Mouse (Mus musculus): ENCODE measurements around the gene Gm49510. TPM values are rescaled to one million over a fixed set of nuclear protein-coding genes. Genes with fewer than 3 reads are reported as not detected.

The Gm49510 gene
- polyA plus RNA-seq, 1 experiment from 2014 or later: not detected

- 0 out of 2 replicates have a peak overlapping the region, but pooled peaks have one; percentile 3 for H3K9ac ChIP-seq (replicated peaks; ENCODE audit: low read depth, low read length)
- H3K27ac ChIP-seq (ENCODE audit: low read length): peak overlapping the region; percentile 71
- H3K4me2 ChIP-seq (replicated peaks; ENCODE audit: low read depth, low read length): 0 out of 2 replicates have a peak overlapping the region, but pooled peaks have one; percentile 7
- 34% methylated on average over 13 of the region's 13 CpGs for WGBS
- H3K4me1 ChIP-seq (ENCODE audit: control insufficient read depth, insufficient read depth, low read length): peaks cover 12% of the 10 kb centered on the region
- no peaks in the 10 kb centered on the region for H3K9me3 ChIP-seq (ENCODE audit: control insufficient read depth, low read depth, low read length)
- H3K27me3 ChIP-seq (ENCODE audit: control insufficient read depth, insufficient read depth, low read length): no peaks in the 10 kb centered on the region
- peaks cover 58% of the 10 kb centered on the region for H3K36me3 ChIP-seq (ENCODE audit: control insufficient read depth, insufficient read depth, low read length)
- H3K4me3 ChIP-seq (ENCODE audit: low read depth, low read length): no peak overlapping the region
- peak; percentile 60 for ATAC-seq (ENCODE audit: insufficient number of reproducible peaks, insufficient read depth, low FRiP score, low read depth)
These were observed 10.0 kb upstream of the Gm49510 start for GRCm38 (mm10) chr15:78889401-78889853.

GRCm38 (mm10) chr15:78892440-78892839, 7.0 kb upstream of the Gm49510 start:
- 0 out of 2 replicates have a peak, but pooled peaks have one; percentile 12 for ATAC-seq (ENCODE audit: insufficient number of reproducible peaks, insufficient read depth, low FRiP score, low read depth)
- Histone ChIP-seq H3K4me3 (ENCODE audit: low read depth, low read length) (no peak overlapping the region), H3K9me3 (ENCODE audit: control insufficient read depth, low read depth, low read length) (no peaks in the 10 kb centered on the region), H3K27ac (ENCODE audit: low read length) (no peak overlapping the region), H3K36me3 (ENCODE audit: control insufficient read depth, insufficient read depth, low read length) (peaks cover 32% of the 10 kb centered on the region), H3K9ac (replicated peaks; ENCODE audit: low read depth, low read length) (no peak overlapping the region), H3K27me3 (ENCODE audit: control insufficient read depth, insufficient read depth, low read length) (no peaks in the 10 kb centered on the region), H3K4me2 (replicated peaks; ENCODE audit: low read depth, low read length) (no peak overlapping the region), H3K4me1 (ENCODE audit: control insufficient read depth, insufficient read depth, low read length) (peaks cover 29% of the 10 kb centered on the region)
- WGBS: 29% methylated on average over 7 of the region's 7 CpGs

DNA sequence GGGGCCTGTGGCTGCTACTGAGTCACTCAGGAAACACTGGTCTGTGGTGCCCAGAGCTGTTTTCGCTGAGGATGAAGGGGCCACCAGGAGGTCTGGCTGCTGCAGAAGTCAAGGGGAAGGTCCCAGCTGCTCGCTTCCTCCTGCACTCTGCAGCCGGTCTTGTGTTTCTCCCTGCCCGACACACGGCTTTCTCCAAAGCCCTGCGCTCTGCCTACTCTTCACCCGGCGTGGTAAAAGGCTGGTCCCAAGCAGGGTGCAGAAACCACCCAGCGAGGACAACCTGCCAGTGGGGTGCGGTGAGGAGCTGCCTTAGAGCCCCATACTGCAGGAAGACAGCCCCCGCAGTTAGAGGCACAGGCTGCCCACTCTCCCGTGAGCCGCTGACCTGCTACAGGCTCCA, 4.7 kb upstream of the Gm49510 start:
- no peak overlapping the region for H3K9ac ChIP-seq (replicated peaks; ENCODE audit: low read depth, low read length)
- no peak for ATAC-seq (ENCODE audit: insufficient number of reproducible peaks, insufficient read depth, low FRiP score, low read depth)
- no peak overlapping the region for H3K4me2 ChIP-seq (replicated peaks; ENCODE audit: low read depth, low read length)
- WGBS: 70% methylated on average over 13 of the region's 13 CpGs
- H3K27me3 ChIP-seq (ENCODE audit: control insufficient read depth, insufficient read depth, low read length): no peaks in the 10 kb centered on the region
- no peaks in the 10 kb centered on the region for H3K9me3 ChIP-seq (ENCODE audit: control insufficient read depth, low read depth, low read length)
- H3K27ac ChIP-seq (ENCODE audit: low read length): peak overlapping the region; percentile 58; the same call in 1 of the 2 replicates
- H3K4me1 ChIP-seq (ENCODE audit: control insufficient read depth, insufficient read depth, low read length): peaks cover 37% of the 10 kb centered on the region
- H3K36me3 ChIP-seq (ENCODE audit: control insufficient read depth, insufficient read depth, low read length): peaks cover 23% of the 10 kb centered on the region
- no peak overlapping the region for H3K4me3 ChIP-seq (ENCODE audit: low read depth, low read length)

- H3K27ac ChIP-seq (ENCODE audit: low read length): no peak overlapping the region; the same call in 1 of the 2 replicates
- no peak overlapping the region for H3K9ac ChIP-seq (replicated peaks; ENCODE audit: low read depth, low read length)
These were observed 3.7 kb upstream of the Gm49510 start for GRCm38 (mm10) chr15:78895741-78896140.

GRCm38 (mm10) chr15:78896149-78896548, 3.3 kb upstream of the Gm49510 start:
- Histone ChIP-seq H3K4me2 (replicated peaks; ENCODE audit: low read depth, low read length) (no peak overlapping the region), H3K27ac (ENCODE audit: low read length) (no peak overlapping the region), H3K9ac (replicated peaks; ENCODE audit: low read depth, low read length) (no peak overlapping the region), H3K4me3 (ENCODE audit: low read depth, low read length) (no peak overlapping the region), H3K36me3 (ENCODE audit: control insufficient read depth, insufficient read depth, low read length) (peaks cover 20% of the 10 kb centered on the region), H3K4me1 (ENCODE audit: control insufficient read depth, insufficient read depth, low read length) (peaks cover 44% of the 10 kb centered on the region), H3K9me3 (ENCODE audit: control insufficient read depth, low read depth, low read length) (no peaks in the 10 kb centered on the region), H3K27me3 (ENCODE audit: control insufficient read depth, insufficient read depth, low read length) (no peaks in the 10 kb centered on the region)
- no peak for ATAC-seq (ENCODE audit: insufficient number of reproducible peaks, insufficient read depth, low FRiP score, low read depth)
- WGBS: 72% methylated on average over 3 of the region's 3 CpGs

More at GRCm38 (mm10) chr15:78895741-78896140, 3.7 kb upstream of the Gm49510 start:
- Histone ChIP-seq H3K4me2 (replicated peaks; ENCODE audit: low read depth, low read length) (no peak overlapping the region), H3K36me3 (ENCODE audit: control insufficient read depth, insufficient read depth, low read length) (peaks cover 20% of the 10 kb centered on the region), H3K4me1 (ENCODE audit: control insufficient read depth, insufficient read depth, low read length) (peaks cover 40% of the 10 kb centered on the region), H3K9me3 (ENCODE audit: control insufficient read depth, low read depth, low read length) (no peaks in the 10 kb centered on the region), H3K4me3 (ENCODE audit: low read depth, low read length) (no peak overlapping the region), H3K27me3 (ENCODE audit: control insufficient read depth, insufficient read depth, low read length) (no peaks in the 10 kb centered on the region)
- ATAC-seq (ENCODE audit: insufficient number of reproducible peaks, insufficient read depth, low FRiP score, low read depth): no peak
- WGBS: 76% methylated on average over 2 of the region's 2 CpGs

DNA sequence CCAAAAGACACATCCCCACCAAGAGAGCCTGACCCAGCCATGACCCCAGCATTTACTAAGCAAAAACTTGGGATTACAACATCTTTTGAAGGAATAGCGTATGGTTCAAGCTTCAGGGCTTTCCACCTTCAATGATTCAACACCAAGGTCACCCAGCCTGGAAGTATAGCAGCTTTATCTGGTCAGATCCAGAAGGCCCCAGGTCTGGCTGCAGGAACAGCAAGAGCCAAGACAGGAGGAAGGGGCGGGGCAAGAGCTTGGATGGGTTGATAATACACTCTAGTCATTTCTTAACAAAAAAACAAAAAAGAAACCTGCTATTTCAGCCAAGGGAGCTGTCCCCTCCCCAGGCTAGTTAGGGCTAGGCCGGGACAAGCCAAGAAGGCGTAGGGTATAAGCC, 2.0 kb upstream of the Gm49510 start:
- H3K27me3 ChIP-seq (ENCODE audit: control insufficient read depth, insufficient read depth, low read length): no peaks in the 10 kb centered on the region
- no peak overlapping the region for H3K9ac ChIP-seq (replicated peaks; ENCODE audit: low read depth, low read length)
- H3K27ac ChIP-seq (ENCODE audit: low read length): no peak overlapping the region
- no peaks in the 10 kb centered on the region for H3K9me3 ChIP-seq (ENCODE audit: control insufficient read depth, low read depth, low read length)
- ATAC-seq (ENCODE audit: insufficient number of reproducible peaks, insufficient read depth, low FRiP score, low read depth): no peak
- WGBS: 84% methylated on average over 4 of the region's 4 CpGs
- no peak overlapping the region for H3K4me2 ChIP-seq (replicated peaks; ENCODE audit: low read depth, low read length)
- H3K4me1 ChIP-seq (ENCODE audit: control insufficient read depth, insufficient read depth, low read length): peaks cover 53% of the 10 kb centered on the region
- H3K4me3 ChIP-seq (ENCODE audit: low read depth, low read length): no peak overlapping the region
- H3K36me3 ChIP-seq (ENCODE audit: control insufficient read depth, insufficient read depth, low read length): peaks cover 9% of the 10 kb centered on the region

DNA sequence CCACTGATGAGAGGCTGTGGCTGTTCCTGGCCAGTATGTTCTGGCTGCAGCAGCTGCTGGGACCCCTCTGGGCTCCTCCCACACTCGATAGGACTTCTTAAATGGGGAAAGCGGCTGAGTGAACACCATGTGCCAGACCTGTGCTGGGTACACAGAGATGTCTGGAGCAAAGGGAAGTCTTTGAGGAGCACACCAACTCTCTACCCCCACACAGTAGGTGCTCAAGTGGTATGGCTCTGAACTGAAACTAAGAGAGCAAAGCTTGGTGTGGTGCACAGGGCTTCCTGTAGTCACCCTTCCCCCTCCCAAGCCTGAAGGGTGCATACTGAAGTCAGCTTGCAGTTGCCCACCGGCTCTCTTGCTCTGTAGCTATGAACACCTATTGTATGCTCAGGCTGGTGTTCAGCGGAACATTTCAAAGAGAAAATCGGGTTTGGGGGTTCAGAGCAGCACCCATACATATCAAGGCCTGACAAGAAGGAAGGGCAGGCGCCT, 913 bp upstream of the Gm49510 start:
- Histone ChIP-seq H3K27ac (ENCODE audit: low read length) (peak overlapping the region; percentile 82; the same call in 1 of the 2 replicates), H3K36me3 (ENCODE audit: control insufficient read depth, insufficient read depth, low read length) (peaks cover 12% of the 10 kb centered on the region), H3K4me1 (ENCODE audit: control insufficient read depth, insufficient read depth, low read length) (peaks cover 53% of the 10 kb centered on the region), H3K4me3 (ENCODE audit: low read depth, low read length) (peak overlapping the region; percentile 67; the same call in 1 of the 2 replicates), H3K4me2 (replicated peaks; ENCODE audit: low read depth, low read length) (peak overlapping the region; percentile 67), H3K9ac (replicated peaks; ENCODE audit: low read depth, low read length) (no peak overlapping the region), H3K27me3 (ENCODE audit: control insufficient read depth, insufficient read depth, low read length) (no peaks in the 10 kb centered on the region), H3K9me3 (ENCODE audit: control insufficient read depth, low read depth, low read length) (no peaks in the 10 kb centered on the region)
- no peak for ATAC-seq (ENCODE audit: insufficient number of reproducible peaks, insufficient read depth, low FRiP score, low read depth)
- WGBS: 44% methylated on average over 6 of the region's 6 CpGs

DNA sequence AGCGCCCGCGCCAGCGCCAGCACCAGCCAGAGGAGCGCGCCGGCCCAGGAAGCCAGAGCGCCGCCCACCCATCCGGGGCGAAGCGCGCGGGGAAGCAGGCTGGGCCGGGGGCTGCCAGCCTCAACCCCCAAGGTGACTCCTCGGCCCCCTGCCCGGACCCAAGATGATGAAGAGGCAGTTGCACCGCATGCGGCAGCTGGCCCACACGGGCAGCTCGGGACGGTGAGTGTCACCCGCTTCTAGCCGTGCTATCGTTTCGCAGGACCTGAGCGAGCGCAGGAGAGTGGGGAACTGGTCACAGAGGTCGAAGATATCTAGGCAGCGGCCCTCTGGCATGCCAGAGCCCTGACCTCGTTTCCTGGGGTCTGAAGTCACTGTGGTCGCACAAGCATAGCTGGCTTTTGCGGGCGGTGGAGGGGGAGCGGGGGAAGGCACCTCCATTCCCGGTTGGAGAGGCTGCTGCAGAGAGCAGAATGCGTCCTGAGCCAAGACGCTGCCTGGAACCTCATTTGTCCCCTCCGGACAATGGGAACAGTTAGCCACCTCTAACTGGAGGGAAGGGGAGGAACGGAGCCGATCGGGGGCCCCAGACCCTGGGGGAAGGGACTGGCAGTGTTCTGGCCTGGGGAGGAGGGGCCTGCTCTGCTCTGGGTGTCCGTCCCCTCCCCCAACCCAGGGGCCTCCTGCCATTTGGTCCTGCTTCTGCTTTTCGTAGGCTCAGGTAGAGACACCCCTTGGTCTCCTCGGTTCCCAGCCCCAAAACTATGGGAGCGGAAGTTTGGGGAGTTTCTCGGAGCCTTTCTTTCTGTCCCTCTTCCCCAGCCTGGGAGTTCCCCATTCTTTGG, 495 bp downstream of the Gm49510 start, which contains the start of gene Sh3bp1:
Sh3bp1 (plus strand) TSS at position 29 of the 845 bp plus-strand sequence.
- no peaks in the 10 kb centered on the region for H3K27me3 ChIP-seq (ENCODE audit: control insufficient read depth, insufficient read depth, low read length)
- H3K9ac ChIP-seq (replicated peaks; ENCODE audit: low read depth, low read length): peak within 1 kb of the TSS; percentile 67
- peak within 1 kb of the TSS; percentile 82 for H3K27ac ChIP-seq (ENCODE audit: low read length)
- H3K4me3 ChIP-seq (ENCODE audit: low read depth, low read length): peak within 1 kb of the TSS; percentile 67
- peak; percentile 53 for ATAC-seq (ENCODE audit: insufficient number of reproducible peaks, insufficient read depth, low FRiP score, low read depth)
- H3K4me1 ChIP-seq (ENCODE audit: control insufficient read depth, insufficient read depth, low read length): peaks cover 40% of the 10 kb centered on the region
- no peaks in the 10 kb centered on the region for H3K9me3 ChIP-seq (ENCODE audit: control insufficient read depth, low read depth, low read length)
- peak within 1 kb of the TSS; percentile 67 for H3K4me2 ChIP-seq (replicated peaks; ENCODE audit: low read depth, low read length)
- 1% methylated on average over 46 of the region's 47 CpGs for WGBS
- H3K36me3 ChIP-seq (ENCODE audit: control insufficient read depth, insufficient read depth, low read length): peaks cover 23% of the 10 kb centered on the region; the same call in 1 of the 2 replicates
